Mouse (Mus musculus) inflammation-experienced regulatory T-cells, adult 16 weeks (primary cell): ENCODE data around the gene Gm10096. TPM values are rescaled to one million over a fixed set of nuclear protein-coding genes. Genes with fewer than 3 reads are reported as not detected.

Source experiments
- polyA plus RNA-seq: library from polyadenylated mRNA; unstranded; fragments of 100-300 nt; shearing (Covaris generic); gene quantifications from one replicate; pipeline ENCODE4 v1.2.1, GENCODE M21; 2017

Gm10096 gene
- polyA plus RNA-seq = not detected

DNA sequence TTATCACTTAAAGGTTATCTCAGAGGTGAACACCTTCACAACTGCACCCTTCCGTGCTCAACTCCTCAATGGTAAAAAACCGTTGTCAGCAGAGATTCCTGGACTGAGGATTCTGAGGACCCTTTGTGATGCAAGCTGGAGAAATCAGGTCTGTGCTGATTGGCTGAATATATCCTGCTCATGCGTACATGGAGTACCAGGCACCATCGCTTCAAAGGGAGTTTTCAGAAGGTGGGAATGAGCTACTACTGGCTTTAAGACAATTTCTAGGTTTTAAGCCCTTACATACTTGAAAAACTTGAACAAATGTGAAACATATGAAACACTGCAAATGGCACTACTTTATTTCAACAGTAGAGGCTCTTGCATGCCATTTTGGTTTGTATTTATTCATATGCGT is at the start of gene Gm10096:
Gene Gm10096 (minus strand): TSS at position 101 of the 400 bp plus-strand sequence.

